Mouse (Mus musculus) adrenal gland, adult 2 months (tissue): ENCODE results near the gene 6030498E09Rik. TPM values are rescaled to one million over a fixed set of nuclear protein-coding genes. Genes with fewer than 3 reads are reported as not detected.

ENCODE experiments used
- DNase-seq: peaks from one replicate; pipeline ENCODE4 v3.0.0; 2021
- long read RNA-seq: library from polyadenylated mRNA; stranded (forward); transcript quantifications from one replicate; pipeline ENCODE4 v2.0.0, GENCODE M21; 2021
- microRNA-seq, 2 experiments: library from miRNA; unstranded; fragments of <30 nt; microRNA quantifications; one replicate each; pipeline ENCODE4 v1.2.0; 2021
- polyA plus RNA-seq: library from polyadenylated mRNA; depleted of rRNA; stranded (reverse); fragments of >200 nt; gene quantifications from 2 replicates; pipeline ENCODE4 v1.2.3, GENCODE M21; 2012; rRNA removed
- total RNA-seq, 2 experiments: library from RNA; stranded (reverse); gene quantifications; 2 replicates each; pipeline ENCODE4 v1.2.3; 2021

The 6030498E09Rik gene
- under 1 TPM in 1 of 2 experiments, not detected in 1; 0.31 TPM for total RNA-seq
- not detected in 2 replicates for polyA plus RNA-seq
- long read RNA-seq: 0 reads

GRCm38 (mm10) chrX:38772478-38772877, at the start of gene 6030498E09Rik:
Gene 6030498E09Rik, plus strand, starts transcription at chrX:38772671.
- peak; percentile 1 for DNase-seq

- DNase-seq: no peak
These were observed 42.4 kb upstream of the 6030498E09Rik start for GRCm38 (mm10) chrX:38730081-38730480.

GRCm38 (mm10) chrX:38730639-38731038, 41.8 kb upstream of the 6030498E09Rik start:
- DNase-seq: no peak

GRCm38 (mm10) chrX:38733683-38734082, 38.8 kb upstream of the 6030498E09Rik start:
- DNase-seq: no peak

- DNase-seq: peak; percentile 71
These were observed 37.3 kb upstream of the 6030498E09Rik start for GRCm38 (mm10) chrX:38734916-38735880.

- DNase-seq: no peak
These were observed 1.0 kb upstream of the 6030498E09Rik start for GRCm38 (mm10) chrX:38771453-38771852.

GRCm38 (mm10) chrX:38771886-38772285, 585 bp upstream of the 6030498E09Rik start:
- DNase-seq: no peak

GRCm38 (mm10) chrX:38794373-38794772, 21.9 kb downstream of the 6030498E09Rik start:
- DNase-seq: no peak

- peak; percentile 46 for DNase-seq
These were observed 41.5 kb downstream of the 6030498E09Rik start for GRCm38 (mm10) chrX:38813934-38814333.

- DNase-seq: no peak
These were observed 44.4 kb downstream of the 6030498E09Rik start for GRCm38 (mm10) chrX:38816841-38817240.

GRCm38 (mm10) chrX:38958571-38958970, 186.1 kb downstream of the 6030498E09Rik start:
- no peak for DNase-seq

- DNase-seq: no peak
These were observed 223.8 kb downstream of the 6030498E09Rik start for GRCm38 (mm10) chrX:38996265-38996664.

Small RNAs within 50 kb of the gene (microRNA-seq; reads per million reads assigned to microRNA genes)
- 0 reads per million in 2 experiments for gene Gm25642

Other genes with a start within 250 kb of the 6030498E09Rik start
- 10 to 100 TPM; 34.9 to 39.0 TPM for gene Cul4b, start 196.5 kb upstream of the 6030498E09Rik start, total RNA-seq
- 3.2 TPM in 2 replicates for gene Cul4b, start 196.5 kb upstream of the 6030498E09Rik start, polyA plus RNA-seq
- gene Mcts1, start 172.1 kb upstream of the 6030498E09Rik start, total RNA-seq: 10 to 100 TPM; 74.4 to 74.8 TPM
- gene Mcts1, start 172.1 kb upstream of the 6030498E09Rik start, polyA plus RNA-seq: 2.5 and 3.1 TPM in 2 replicates
- gene C1galt1c1, start 137.6 kb upstream of the 6030498E09Rik start, total RNA-seq: 10 to 100 TPM; 26.6 to 27.3 TPM
- gene C1galt1c1, start 137.6 kb upstream of the 6030498E09Rik start, polyA plus RNA-seq: 0.90 and 0.98 TPM in 2 replicates